Mouse (Mus musculus) WW6 (cell line): ENCODE measurements at regions not wholly inside any gene's neighbourhood (a gene's known extent, or its start where the extent isn't known, plus 50 kb on each side); places are given as distances from the start of the nearest gene placed in this dataset.

Source experiments
- DNase-seq: peaks from one replicate; pipeline ENCODE4 v3.0.0-alpha.2; 2013; ENCODE audit warnings: low read depth, low spot score

DNA sequence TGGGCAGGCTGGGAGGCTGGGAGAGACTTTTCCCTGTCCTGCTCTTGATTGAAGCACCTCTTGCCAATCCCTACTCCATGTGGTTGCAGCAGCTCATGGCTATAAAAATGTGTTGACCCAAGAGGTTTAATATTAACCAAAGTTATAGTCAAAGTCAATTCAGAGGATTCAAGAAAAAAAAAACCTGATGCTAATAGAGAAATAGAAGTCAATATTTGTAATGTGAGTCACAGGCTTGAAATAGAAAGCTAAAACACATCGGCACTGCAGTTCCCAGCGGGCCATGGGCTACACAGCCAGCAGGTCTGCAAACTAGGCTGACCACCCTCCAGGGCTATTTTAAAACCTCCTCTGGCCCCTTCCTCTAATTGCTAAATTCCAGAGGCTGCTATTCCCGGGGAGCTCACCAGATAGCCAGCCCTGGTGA lies 53.2 kb upstream of the Bmp2 start:
- DNase-seq, result no peak

DNA sequence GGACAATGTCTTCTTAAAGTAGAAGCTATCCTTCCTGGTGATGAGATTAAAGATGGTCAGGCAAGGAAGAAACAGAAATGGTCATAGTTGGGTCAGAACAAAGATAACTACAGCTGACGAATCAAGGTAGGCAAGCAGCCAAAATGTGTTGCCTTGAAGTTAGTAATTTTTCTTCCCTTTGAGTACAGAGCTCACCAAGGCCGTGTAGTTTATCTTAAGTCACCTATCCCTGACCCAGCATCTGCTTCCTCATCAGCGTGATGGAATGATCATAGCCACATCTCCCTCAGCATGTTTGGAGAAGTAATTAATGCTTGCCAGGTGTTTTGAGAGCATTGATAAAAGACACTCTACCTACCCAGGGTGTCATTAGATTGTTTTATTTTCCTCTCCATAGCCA lies 52.1 kb upstream of the Bmp2 start:
- no peak for DNase-seq
